Mouse (Mus musculus): Measurements from ENCODE around the gene Abcd3. TPM values are rescaled to one million over a fixed set of nuclear protein-coding genes. Genes with fewer than 3 reads are reported as not detected.

Gene Abcd3
- total and polyA plus RNA-seq, 2 experiments from 2014 or later, result 43.5 to 65.9 TPM

DNA sequence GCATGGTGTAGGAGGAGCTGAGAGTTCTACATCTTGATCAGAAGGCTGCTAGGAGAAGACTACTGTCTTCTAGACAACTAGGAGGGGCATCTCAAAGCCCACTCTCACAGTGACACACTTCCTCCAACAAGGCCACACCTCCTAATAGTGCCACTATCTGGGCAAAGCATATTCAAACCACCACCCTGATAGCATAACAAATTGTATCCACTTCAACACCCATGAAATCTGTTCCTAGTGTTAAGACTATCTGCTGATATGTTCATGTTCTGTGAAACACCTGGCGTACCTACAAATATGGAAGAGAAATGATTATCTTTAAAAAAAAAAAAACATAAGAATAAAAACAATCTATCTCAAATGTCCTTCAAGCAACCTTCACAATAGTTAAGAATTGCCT, 9.2 kb upstream of the Abcd3 start:
- Histone ChIP-seq H3K4me2 (ENCODE audit: low read depth, low read length) (no peak overlapping the region), H3K27ac (ENCODE audit: low read depth) (no peak overlapping the region), H3K4me1 (ENCODE audit: control insufficient read depth, insufficient read depth) (no peaks in the 10 kb centered on the region), H3K4me3 (ENCODE audit: low read depth, low read length) (no peak overlapping the region), H3K9ac (replicated peaks; ENCODE audit: low read depth, low read length) (no peak overlapping the region), H3K27me3 (ENCODE audit: control insufficient read depth, insufficient read depth, low read length) (no peaks in the 10 kb centered on the region), H3K9me3 (replicated peaks; ENCODE audit: control insufficient read depth, low read length) (no peaks in the 10 kb centered on the region; the same call in 1 of the 2 replicates), H3K36me3 (replicated peaks; ENCODE audit: control insufficient read depth, insufficient read depth, low read length) (no peaks in the 10 kb centered on the region)
- TF ChIP-seq CTCF (IDR thresholded peaks at IDR 0.05; ENCODE audit: low read depth) (no peak), EP300 (IDR thresholded peaks at IDR 0.05; ENCODE audit: low read depth) (no peak)
- no peak for ATAC-seq (ENCODE audit: insufficient read depth, low read depth)
- 84% methylated on average over 1 of the region's 1 CpGs for WGBS
- DNase-seq (ENCODE audit: low spot score), result no peak

DNA sequence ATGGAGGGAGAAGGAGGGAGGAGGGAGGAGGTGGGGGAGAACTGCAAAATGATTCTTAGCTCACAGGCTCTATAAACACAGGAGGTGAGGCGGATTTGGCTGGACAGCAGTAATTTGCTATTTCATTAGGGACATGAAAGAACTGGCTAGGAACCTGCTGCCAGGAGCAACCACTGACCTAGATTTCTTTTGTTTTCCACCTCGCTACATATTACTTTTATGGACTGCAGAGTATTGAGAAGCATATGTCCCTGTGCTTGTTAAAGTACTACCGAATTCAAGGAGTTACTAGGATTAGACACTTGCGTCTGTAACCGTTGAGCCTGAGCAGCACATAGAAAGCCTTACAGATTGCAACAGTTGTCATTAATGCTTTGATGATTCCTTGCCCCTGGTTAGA, 7.5 kb upstream of the Abcd3 start:
- ATAC-seq (ENCODE audit: insufficient read depth, low read depth) (no peak), DNase-seq (ENCODE audit: low spot score) (no peak)
- Histone ChIP-seq H3K4me2 (ENCODE audit: low read depth, low read length) (no peak overlapping the region), H3K9me3 (replicated peaks; ENCODE audit: control insufficient read depth, low read length) (no peaks in the 10 kb centered on the region), H3K4me1 (ENCODE audit: control insufficient read depth, insufficient read depth) (no peaks in the 10 kb centered on the region), H3K9ac (replicated peaks; ENCODE audit: low read depth, low read length) (no peak overlapping the region), H3K4me3 (ENCODE audit: low read depth, low read length) (no peak overlapping the region), H3K27ac (ENCODE audit: low read depth) (no peak overlapping the region), H3K36me3 (replicated peaks; ENCODE audit: control insufficient read depth, insufficient read depth, low read length) (no peaks in the 10 kb centered on the region), H3K27me3 (ENCODE audit: control insufficient read depth, insufficient read depth, low read length) (no peaks in the 10 kb centered on the region)
- no peak for TF ChIP-seq CTCF (IDR thresholded peaks at IDR 0.05; ENCODE audit: low read depth)
- no peak for TF ChIP-seq EP300 (IDR thresholded peaks at IDR 0.05; ENCODE audit: low read depth)
- WGBS, result 88% methylated on average over 5 of the region's 5 CpGs

DNA sequence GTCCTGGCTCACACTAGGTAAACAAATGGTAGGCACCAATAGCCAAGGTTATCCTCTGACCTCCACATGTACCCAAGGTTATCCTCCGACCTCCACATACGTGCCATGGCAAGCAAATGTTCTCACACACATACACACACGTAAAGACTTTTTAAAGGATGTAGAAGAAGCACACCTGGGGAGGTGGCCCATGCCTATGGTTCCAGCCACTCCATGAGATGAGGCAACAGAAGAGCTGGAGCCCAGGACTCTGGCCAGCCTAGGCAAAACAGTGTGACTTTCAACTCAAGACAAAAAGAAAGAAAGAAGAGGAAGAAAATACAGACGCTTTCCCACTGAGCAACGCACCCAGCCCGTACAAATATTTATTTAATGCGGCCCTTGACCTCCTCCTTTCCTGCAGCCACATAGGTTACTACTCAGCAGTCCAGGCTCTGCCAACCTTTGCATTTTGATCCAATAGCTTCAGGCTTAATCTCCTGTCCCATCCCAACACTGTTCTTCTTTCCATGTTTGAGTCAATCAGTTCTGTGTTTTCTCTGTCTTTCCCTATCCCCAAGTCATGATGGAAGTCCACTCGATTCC, 6.5 kb upstream of the Abcd3 start:
- no peak for DNase-seq (ENCODE audit: low spot score)
- no peak for TF ChIP-seq CTCF (IDR thresholded peaks at IDR 0.05; ENCODE audit: low read depth)
- TF ChIP-seq EP300 (IDR thresholded peaks at IDR 0.05; ENCODE audit: low read depth), result no peak
- H3K27ac ChIP-seq (ENCODE audit: low read depth), result no peak overlapping the region
- no peaks in the 10 kb centered on the region for H3K9me3 ChIP-seq (replicated peaks; ENCODE audit: control insufficient read depth, low read length)
- H3K4me3 ChIP-seq (ENCODE audit: low read depth, low read length), result no peak overlapping the region
- no peak overlapping the region for H3K4me2 ChIP-seq (ENCODE audit: low read depth, low read length)
- H3K9ac ChIP-seq (replicated peaks; ENCODE audit: low read depth, low read length), result no peak overlapping the region
- no peaks in the 10 kb centered on the region for H3K27me3 ChIP-seq (ENCODE audit: control insufficient read depth, insufficient read depth, low read length)
- no peaks in the 10 kb centered on the region for H3K36me3 ChIP-seq (replicated peaks; ENCODE audit: control insufficient read depth, insufficient read depth, low read length)
- ATAC-seq (ENCODE audit: insufficient read depth, low read depth), result no peak
- no peaks in the 10 kb centered on the region for H3K4me1 ChIP-seq (ENCODE audit: control insufficient read depth, insufficient read depth)
- 80% methylated on average over 8 of the region's 8 CpGs for WGBS

DNA sequence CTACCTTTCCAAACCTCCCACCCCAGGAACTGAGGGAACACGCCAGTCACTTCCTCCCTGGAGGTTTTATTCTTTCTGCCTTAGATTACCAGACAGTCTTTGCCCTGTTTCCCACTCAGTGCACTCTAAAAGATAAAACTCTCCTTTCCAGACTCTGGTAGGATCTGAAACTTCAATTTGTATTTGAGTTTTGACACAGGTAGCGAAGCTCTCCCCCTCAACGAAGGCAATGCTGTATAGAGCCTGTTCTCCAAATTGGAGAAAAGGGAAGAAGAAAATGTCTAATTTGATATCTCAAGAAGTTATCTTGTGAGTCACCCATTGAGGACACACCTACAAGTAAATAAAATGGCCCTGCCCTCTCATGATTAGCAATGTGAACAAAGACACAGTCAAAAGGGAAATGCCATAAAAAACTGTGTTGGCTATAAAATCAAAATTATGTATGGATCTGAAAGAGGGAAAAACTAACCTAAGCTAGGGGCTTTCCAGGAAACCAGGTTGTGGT, 4.6 kb upstream of the Abcd3 start:
- Histone ChIP-seq H3K9me3 (replicated peaks; ENCODE audit: control insufficient read depth, low read length) (no peaks in the 10 kb centered on the region), H3K27ac (ENCODE audit: low read depth) (no peak overlapping the region; the same call in 1 of the 2 replicates), H3K27me3 (ENCODE audit: control insufficient read depth, insufficient read depth, low read length) (no peaks in the 10 kb centered on the region), H3K4me1 (ENCODE audit: control insufficient read depth, insufficient read depth) (no peaks in the 10 kb centered on the region), H3K9ac (replicated peaks; ENCODE audit: low read depth, low read length) (no peak overlapping the region), H3K4me2 (ENCODE audit: low read depth, low read length) (no peak overlapping the region), H3K4me3 (ENCODE audit: low read depth, low read length) (no peak overlapping the region), H3K36me3 (replicated peaks; ENCODE audit: control insufficient read depth, insufficient read depth, low read length) (no peaks in the 10 kb centered on the region)
- TF ChIP-seq CTCF (IDR thresholded peaks at IDR 0.05; ENCODE audit: low read depth) (no peak), EP300 (IDR thresholded peaks at IDR 0.05; ENCODE audit: low read depth) (no peak)
- ATAC-seq (ENCODE audit: insufficient read depth, low read depth), result no peak
- 73% methylated on average over 3 of the region's 3 CpGs for WGBS
- DNase-seq (ENCODE audit: low spot score), result no peak

DNA sequence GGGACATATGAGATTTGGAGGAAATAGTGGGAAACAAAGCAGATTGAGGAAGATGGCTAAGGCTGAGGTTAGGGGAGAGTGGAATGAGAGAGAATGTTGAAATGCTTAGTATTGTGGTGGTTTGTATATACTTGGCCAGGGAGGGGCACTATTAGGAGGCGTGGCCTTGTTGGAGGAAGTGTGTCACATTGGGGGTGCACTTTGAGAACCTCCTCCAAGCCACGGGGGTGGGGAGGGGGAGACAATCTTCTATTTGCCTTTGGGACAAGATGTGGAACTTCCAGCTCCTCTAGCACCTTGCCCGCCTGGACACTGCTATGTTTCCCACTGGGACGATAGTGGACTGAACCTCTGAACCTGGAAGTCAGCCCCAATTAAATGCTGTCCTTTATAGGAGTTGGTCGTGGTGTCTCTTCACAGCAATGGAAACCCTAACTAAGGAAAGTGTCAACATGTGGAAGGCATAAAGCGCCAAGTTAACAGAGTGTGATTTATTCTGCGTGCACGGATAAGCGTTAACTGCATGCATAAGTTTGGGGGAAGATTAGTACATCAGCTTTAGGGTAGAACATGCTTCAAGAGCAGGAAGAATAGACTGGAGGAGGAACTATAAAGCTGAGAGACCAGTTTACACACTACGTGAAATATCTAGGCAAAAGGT, 3.8 kb upstream of the Abcd3 start:
- TF ChIP-seq EP300 (IDR thresholded peaks at IDR 0.05; ENCODE audit: low read depth) (no peak), CTCF (IDR thresholded peaks at IDR 0.05; ENCODE audit: low read depth) (no peak)
- no peaks in the 10 kb centered on the region for H3K27me3 ChIP-seq (ENCODE audit: control insufficient read depth, insufficient read depth, low read length)
- H3K9me3 ChIP-seq (replicated peaks; ENCODE audit: control insufficient read depth, low read length), result no peaks in the 10 kb centered on the region
- H3K27ac ChIP-seq (ENCODE audit: low read depth), result no peak overlapping the region
- no peak for DNase-seq (ENCODE audit: low spot score)
- H3K4me3 ChIP-seq (ENCODE audit: low read depth, low read length), result no peak overlapping the region
- no peaks in the 10 kb centered on the region for H3K36me3 ChIP-seq (replicated peaks; ENCODE audit: control insufficient read depth, insufficient read depth, low read length)
- H3K4me2 ChIP-seq (ENCODE audit: low read depth, low read length), result no peak overlapping the region
- 77% methylated on average over 10 of the region's 10 CpGs for WGBS
- peaks cover 2% of the 10 kb centered on the region for H3K4me1 ChIP-seq (ENCODE audit: control insufficient read depth, insufficient read depth)
- ATAC-seq (ENCODE audit: insufficient read depth, low read depth), result no peak
- no peak overlapping the region for H3K9ac ChIP-seq (replicated peaks; ENCODE audit: low read depth, low read length)
